Mouse (Mus musculus) kidney, embryonic 15.5 days (tissue): ENCODE data around the gene Cops2. TPM values are rescaled to one million over a fixed set of nuclear protein-coding genes. Genes with fewer than 3 reads are reported as not detected.

Experiments used
- ATAC-seq: fragments of 200-750 bp; cut with Nextera tagmentation; replicated peaks from 2 replicates; pipeline ENCODE4 v1.8.0; 2017; ENCODE audit warnings: moderate TSS enrichment; ENCODE audit not compliant: low FRiP score
- H3K27ac ChIP-seq: fragments of 300-500 bp; sonication (generic); 2 replicates; pipeline ENCODE4 v1.5.1; 2015; ENCODE audit warnings: mild to moderate bottlenecking, inconsistent platforms
- H3K27me3 ChIP-seq: fragments of 300-500 bp; sonication (generic); 2 replicates; pipeline ENCODE4 v1.6.1; 2015; ENCODE audit warnings: inconsistent platforms
- H3K36me3 ChIP-seq: fragments of 300-500 bp; sonication (generic); 2 replicates; pipeline ENCODE4 v1.6.1; 2015; ENCODE audit warnings: inconsistent platforms
- H3K4me1 ChIP-seq: fragments of 300-500 bp; sonication (generic); 2 replicates; pipeline ENCODE4 v1.6.1; 2015; ENCODE audit warnings: inconsistent platforms
- H3K4me2 ChIP-seq: fragments of 300-500 bp; sonication (generic); 2 replicates; pipeline ENCODE4 v1.6.1; 2015; ENCODE audit warnings: moderate library complexity, mild to moderate bottlenecking, inconsistent platforms
- H3K4me3 ChIP-seq: fragments of 300-500 bp; sonication (generic); replicated peaks from 2 replicates; pipeline ENCODE4 v1.5.1; 2015; ENCODE audit warnings: mild to moderate bottlenecking, inconsistent platforms
- H3K9ac ChIP-seq: fragments of 300-500 bp; sonication (generic); 2 replicates; pipeline ENCODE4 v1.6.1; 2015; ENCODE audit warnings: mild to moderate bottlenecking, inconsistent platforms
- H3K9me3 ChIP-seq: fragments of 300-500 bp; sonication (generic); replicated peaks from 2 replicates; pipeline ENCODE4 v1.6.1; 2016; ENCODE audit warnings: inconsistent platforms
- WGBS: fragments of 180-500 bp; shearing (Covaris S2); methylation state at CpG from one replicate; pipeline ENCODE4 v1.1.7; 2015; ENCODE audit warnings: mixed read lengths; 5-methylcytosine and 5-hydroxymethylcytosine counted together
- polyA plus RNA-seq: library from polyadenylated mRNA; unstranded; fragments of >200 nt; fragmentation: Nextera tagmentation; extraction: Ambion mirVana; gene quantifications from 2 replicates; pipeline ENCODE4 v1.2.1, GENCODE M21; 2015

The Cops2 gene
- polyA plus RNA-seq, 1 experiment from 2014 or later: 80.0 TPM

GRCm38 (mm10) chr2:125813972-125814595 is 44.9 kb downstream of the Cops2 start:
- no peaks in the 10 kb centered on the region for H3K27me3 ChIP-seq
- H3K4me1 ChIP-seq: no peaks in the 10 kb centered on the region
- no peaks in the 10 kb centered on the region for H3K9me3 ChIP-seq
- H3K36me3 ChIP-seq: no peaks in the 10 kb centered on the region
- no peak overlapping the region for H3K4me3 ChIP-seq
- H3K27ac ChIP-seq: no peak overlapping the region
- ATAC-seq: no peak
- H3K9ac ChIP-seq: no peak overlapping the region
- H3K4me2 ChIP-seq: no peak overlapping the region
- WGBS: 61% methylated on average over 9 of the region's 9 CpGs

DNA sequence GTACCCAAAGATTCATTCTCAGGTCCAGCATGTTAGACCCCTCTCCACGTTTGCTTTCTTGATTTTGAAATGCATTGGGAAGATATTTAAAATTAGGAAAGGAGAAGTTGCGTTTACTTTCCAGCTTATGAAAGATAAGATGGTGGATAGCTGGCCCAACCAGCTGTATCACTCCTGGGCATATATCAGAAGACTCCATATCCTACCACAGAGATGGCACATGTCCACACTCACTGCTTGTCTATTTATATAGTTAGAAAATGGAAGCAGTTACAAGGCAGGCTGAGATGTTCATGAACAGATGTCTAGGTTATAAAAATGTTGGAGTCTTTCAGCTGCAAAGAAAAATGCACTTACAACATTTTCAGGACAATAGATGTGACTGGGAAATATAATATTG is 47.6 kb downstream of the Cops2 start:
- WGBS: 82% methylated on average over 2 of the region's 2 CpGs
- no peak overlapping the region for H3K4me3 ChIP-seq
- H3K27me3 ChIP-seq: no peaks in the 10 kb centered on the region
- H3K36me3 ChIP-seq: no peaks in the 10 kb centered on the region
- H3K9me3 ChIP-seq: no peaks in the 10 kb centered on the region; the same call in 1 of the 2 replicates
- H3K9ac ChIP-seq: no peak overlapping the region
- no peak overlapping the region for H3K27ac ChIP-seq
- H3K4me1 ChIP-seq: no peaks in the 10 kb centered on the region
- no peak for ATAC-seq
- H3K4me2 ChIP-seq: no peak overlapping the region

DNA sequence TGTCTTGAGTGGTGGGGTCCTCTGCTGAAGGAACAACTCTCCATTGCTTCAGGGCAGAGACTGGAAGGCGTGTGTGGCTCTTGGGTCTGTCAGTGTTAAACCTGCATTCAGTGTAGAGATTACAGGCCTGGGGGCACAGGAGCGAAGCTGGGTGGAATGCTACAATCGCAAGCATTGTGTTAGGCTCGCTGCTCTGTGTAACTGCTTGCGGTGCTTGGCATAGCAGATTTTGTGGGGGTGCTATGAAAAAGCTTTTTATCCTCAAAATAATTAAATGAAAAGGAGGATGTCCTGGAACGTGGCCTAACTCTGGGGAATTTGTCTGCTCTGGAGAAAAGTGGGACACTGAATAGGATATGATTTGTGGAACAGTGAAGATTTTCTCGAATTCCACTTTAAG is 49.4 kb downstream of the Cops2 start:
- Histone ChIP-seq H3K9ac (no peak overlapping the region), H3K27ac (no peak overlapping the region), H3K9me3 (no peaks in the 10 kb centered on the region; the same call in 1 of the 2 replicates), H3K4me3 (no peak overlapping the region), H3K27me3 (no peaks in the 10 kb centered on the region), H3K4me2 (no peak overlapping the region), H3K4me1 (no peaks in the 10 kb centered on the region), H3K36me3 (no peaks in the 10 kb centered on the region)
- 77% methylated on average over 7 of the region's 7 CpGs for WGBS
- no peak for ATAC-seq

- Histone ChIP-seq H3K27ac (no peak overlapping the region), H3K9ac (no peak overlapping the region), H3K27me3 (no peaks in the 10 kb centered on the region), H3K4me2 (no peak overlapping the region), H3K4me3 (no peak overlapping the region), H3K9me3 (no peaks in the 10 kb centered on the region; the same call in 1 of the 2 replicates), H3K36me3 (no peaks in the 10 kb centered on the region), H3K4me1 (peaks cover 5% of the 10 kb centered on the region; the same call in 1 of the 2 replicates)
- WGBS: 71% methylated on average over 1 of the region's 1 CpGs
- no peak for ATAC-seq
Observed at GRCm38 (mm10) chr2:125805826-125806225, 53.1 kb downstream of the Cops2 start.

GRCm38 (mm10) chr2:125801947-125802346 is 57.0 kb downstream of the Cops2 start:
- Histone ChIP-seq H3K9ac (no peak overlapping the region), H3K4me2 (no peak overlapping the region), H3K27me3 (no peaks in the 10 kb centered on the region), H3K4me1 (peaks cover 8% of the 10 kb centered on the region; the same call in 1 of the 2 replicates), H3K9me3 (no peaks in the 10 kb centered on the region; the same call in 1 of the 2 replicates), H3K27ac (no peak overlapping the region), H3K36me3 (no peaks in the 10 kb centered on the region), H3K4me3 (no peak overlapping the region)
- 81% methylated on average over 4 of the region's 4 CpGs for WGBS
- no peak for ATAC-seq

GRCm38 (mm10) chr2:125801038-125801437 is 57.9 kb downstream of the Cops2 start:
- H3K27ac ChIP-seq: no peak overlapping the region

GRCm38 (mm10) chr2:125800428-125800827 is 58.5 kb downstream of the Cops2 start:
- Histone ChIP-seq H3K36me3 (no peaks in the 10 kb centered on the region), H3K9me3 (no peaks in the 10 kb centered on the region), H3K4me1 (peaks cover 8% of the 10 kb centered on the region; the same call in 1 of the 2 replicates), H3K27ac (no peak overlapping the region), H3K27me3 (no peaks in the 10 kb centered on the region), H3K4me3 (no peak overlapping the region), H3K4me2 (no peak overlapping the region), H3K9ac (no peak overlapping the region)
- ATAC-seq: no peak
- 67% methylated on average over 4 of the region's 4 CpGs for WGBS

More at GRCm38 (mm10) chr2:125801038-125801437, 57.9 kb downstream of the Cops2 start:
- no peak overlapping the region for H3K4me2 ChIP-seq
- 47% methylated on average over 8 of the region's 8 CpGs for WGBS
- no peaks in the 10 kb centered on the region for H3K27me3 ChIP-seq
- no peak overlapping the region for H3K9ac ChIP-seq
- no peak overlapping the region for H3K4me3 ChIP-seq
- peaks cover 8% of the 10 kb centered on the region; the same call in 1 of the 2 replicates for H3K4me1 ChIP-seq
- H3K9me3 ChIP-seq: no peaks in the 10 kb centered on the region
- no peaks in the 10 kb centered on the region for H3K36me3 ChIP-seq
- no peak for ATAC-seq

DNA sequence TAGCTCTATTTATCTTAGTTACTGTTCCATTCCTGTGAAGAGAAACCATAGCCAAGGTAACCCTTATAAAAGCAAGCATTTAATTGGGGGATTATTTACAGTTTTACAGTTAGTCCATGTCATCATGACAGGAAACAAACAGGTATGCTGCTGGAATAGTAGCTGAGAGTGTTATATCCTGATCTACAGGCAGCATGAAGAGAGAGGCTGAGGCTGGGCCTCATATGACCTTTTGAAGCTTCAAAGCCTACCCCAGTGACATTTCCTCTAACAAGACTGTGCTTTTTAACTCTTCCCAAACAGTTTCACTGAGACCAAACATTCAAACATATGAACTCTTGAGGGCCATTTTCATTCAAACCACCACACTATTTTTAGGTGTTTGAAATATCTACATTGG is 61.1 kb downstream of the Cops2 start:
- H3K4me2 ChIP-seq: no peak overlapping the region
- no peaks in the 10 kb centered on the region for H3K27me3 ChIP-seq
- H3K36me3 ChIP-seq: no peaks in the 10 kb centered on the region
- H3K9ac ChIP-seq: no peak overlapping the region
- no peak overlapping the region for H3K4me3 ChIP-seq
- no peak for ATAC-seq
- no peaks in the 10 kb centered on the region for H3K9me3 ChIP-seq
- H3K4me1 ChIP-seq: peaks cover 8% of the 10 kb centered on the region; the same call in 1 of the 2 replicates
- H3K27ac ChIP-seq: no peak overlapping the region

DNA sequence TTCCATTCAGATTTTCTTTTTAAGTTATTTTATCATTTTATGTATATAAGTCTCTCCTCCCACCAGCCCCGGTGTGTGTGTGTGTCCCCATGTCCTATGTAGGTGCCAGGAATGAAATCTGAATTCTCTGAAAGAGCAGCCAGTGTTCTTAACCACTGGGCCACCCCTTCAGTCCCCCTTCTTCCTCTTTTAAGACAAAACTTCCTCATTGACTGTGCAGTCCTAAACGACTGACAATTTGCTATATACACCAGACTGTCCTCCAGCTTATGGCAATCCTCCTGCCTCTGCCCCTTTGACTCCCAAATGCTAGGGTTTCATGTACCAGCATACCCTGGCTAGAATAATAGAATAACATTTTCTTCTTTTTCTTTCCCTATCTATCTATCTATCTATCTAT is 63.8 kb downstream of the Cops2 start:
- no peak overlapping the region for H3K9ac ChIP-seq
- no peak overlapping the region for H3K4me2 ChIP-seq
- H3K27ac ChIP-seq: no peak overlapping the region
- H3K9me3 ChIP-seq: no peaks in the 10 kb centered on the region
- ATAC-seq: no peak
- WGBS: 69% methylated on average over 2 of the region's 2 CpGs
- no peaks in the 10 kb centered on the region for H3K4me1 ChIP-seq
- no peak overlapping the region for H3K4me3 ChIP-seq
- no peaks in the 10 kb centered on the region for H3K27me3 ChIP-seq
- no peaks in the 10 kb centered on the region for H3K36me3 ChIP-seq

- no peak overlapping the region for H3K4me2 ChIP-seq
- ATAC-seq: no peak
- 29% methylated on average over 2 of the region's 2 CpGs for WGBS
- no peaks in the 10 kb centered on the region for H3K27me3 ChIP-seq
- H3K4me3 ChIP-seq: no peak overlapping the region
- no peaks in the 10 kb centered on the region for H3K36me3 ChIP-seq
- no peaks in the 10 kb centered on the region for H3K9me3 ChIP-seq
- no peak overlapping the region for H3K9ac ChIP-seq
- H3K27ac ChIP-seq: no peak overlapping the region
- no peaks in the 10 kb centered on the region for H3K4me1 ChIP-seq
Observed at GRCm38 (mm10) chr2:125794166-125794565, 64.8 kb downstream of the Cops2 start.

- H3K36me3 ChIP-seq: no peaks in the 10 kb centered on the region
- 86% methylated on average over 11 of the region's 11 CpGs for WGBS
- no peak overlapping the region for H3K27ac ChIP-seq
- H3K4me1 ChIP-seq: no peaks in the 10 kb centered on the region
- no peaks in the 10 kb centered on the region for H3K9me3 ChIP-seq
- H3K9ac ChIP-seq: no peak overlapping the region
- no peak for ATAC-seq
- no peaks in the 10 kb centered on the region for H3K27me3 ChIP-seq
- H3K4me3 ChIP-seq: no peak overlapping the region
- H3K4me2 ChIP-seq: no peak overlapping the region
Observed at GRCm38 (mm10) chr2:125792879-125793261, 66.1 kb downstream of the Cops2 start.

DNA sequence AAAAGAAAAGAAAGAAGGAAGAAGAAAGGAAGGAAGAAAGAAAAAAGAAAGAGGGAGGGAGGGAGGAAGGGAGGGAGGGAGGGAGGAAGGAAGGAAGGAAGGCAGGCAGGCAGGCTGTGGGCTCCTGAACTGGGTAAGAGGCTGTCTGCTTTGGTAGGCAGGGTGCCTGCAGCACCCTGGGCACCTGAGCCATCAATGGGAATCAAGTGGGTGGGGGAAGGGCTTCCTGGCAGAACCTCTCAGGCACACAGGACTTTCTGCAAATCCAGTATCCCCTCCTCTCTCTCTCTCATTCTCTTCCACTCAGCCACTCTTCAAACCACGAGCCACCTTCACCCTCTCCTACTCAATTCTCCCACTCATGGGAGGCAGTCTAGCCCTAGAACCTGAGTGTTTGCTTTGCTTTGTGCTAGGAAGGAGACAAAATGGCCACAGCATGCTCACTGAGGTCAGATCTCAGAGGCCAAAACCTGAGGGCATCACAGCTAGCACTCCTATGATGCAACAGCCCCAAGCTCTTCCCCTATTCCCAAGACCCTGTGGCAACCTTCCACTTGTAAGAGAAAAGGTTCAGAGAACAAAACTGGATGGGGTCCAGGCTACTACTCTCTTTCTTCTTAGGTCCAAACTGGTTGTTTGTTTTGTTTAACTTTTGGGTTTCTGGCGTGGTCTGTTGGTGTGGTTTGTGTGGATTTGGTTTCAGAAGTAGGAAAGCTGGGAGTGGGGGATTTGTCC is 66.6 kb downstream of the Cops2 start:
- Histone ChIP-seq H3K27ac (no peak overlapping the region), H3K4me3 (no peak overlapping the region), H3K4me1 (no peaks in the 10 kb centered on the region), H3K9ac (no peak overlapping the region), H3K27me3 (no peaks in the 10 kb centered on the region), H3K36me3 (no peaks in the 10 kb centered on the region), H3K4me2 (no peak overlapping the region), H3K9me3 (no peaks in the 10 kb centered on the region)
- no peak for ATAC-seq
- WGBS: 68% methylated on average over 2 of the region's 2 CpGs
